Mouse (Mus musculus) megakaryocyte, embryonic 14.5 days (primary cell): ENCODE results near the gene Mgat5b.

Experiments
- FLI1 ChIP-seq: IDR thresholded peaks from 2 replicates; pipeline ENCODE4 v1.6.1; 2012; ENCODE audit warnings: low read length, inconsistent platforms, mixed read lengths
- GATA1 ChIP-seq: IDR thresholded peaks from 3 replicates; pipeline ENCODE4 v1.6.1; 2012; ENCODE audit warnings: mixed read lengths, low read length, inconsistent platforms, borderline replicate concordance

DNA sequence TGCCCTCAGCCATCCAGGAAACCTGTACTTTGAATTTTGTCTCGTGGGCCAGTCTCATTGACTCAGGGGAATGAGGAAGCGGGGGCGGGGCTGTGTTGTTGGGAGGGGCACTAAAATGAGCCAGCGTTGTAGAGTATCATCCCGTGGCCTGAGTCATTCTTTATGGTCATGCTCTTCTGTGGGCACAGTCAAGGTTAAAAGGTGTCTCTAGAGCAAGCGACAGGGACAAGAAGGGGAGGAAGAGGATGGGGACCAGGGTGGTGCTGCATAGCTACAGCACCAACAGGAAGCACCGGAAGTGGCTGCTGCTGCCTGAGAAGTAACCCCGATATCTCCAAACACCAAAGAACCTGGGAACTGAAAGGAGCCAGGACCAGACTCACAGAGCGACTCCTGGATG lies 31.2 kb downstream of the Mgat5b start:
- no peak for TF ChIP-seq GATA1
- no peak for TF ChIP-seq FLI1
